Mouse (Mus musculus) heart, postnatal 0 days (tissue): ENCODE results near the gene Prdm8.

Experiments
- CTCF ChIP-seq: IDR thresholded peaks from 2 replicates; pipeline ENCODE4 v1.5.1; 2016; ENCODE audit warnings: antibody characterized with exemption, control low read depth, low read depth
- EP300 ChIP-seq: IDR thresholded peaks from 2 replicates; pipeline ENCODE4 v1.6.1; 2016; ENCODE audit warnings: antibody characterized with exemption, low read depth

DNA sequence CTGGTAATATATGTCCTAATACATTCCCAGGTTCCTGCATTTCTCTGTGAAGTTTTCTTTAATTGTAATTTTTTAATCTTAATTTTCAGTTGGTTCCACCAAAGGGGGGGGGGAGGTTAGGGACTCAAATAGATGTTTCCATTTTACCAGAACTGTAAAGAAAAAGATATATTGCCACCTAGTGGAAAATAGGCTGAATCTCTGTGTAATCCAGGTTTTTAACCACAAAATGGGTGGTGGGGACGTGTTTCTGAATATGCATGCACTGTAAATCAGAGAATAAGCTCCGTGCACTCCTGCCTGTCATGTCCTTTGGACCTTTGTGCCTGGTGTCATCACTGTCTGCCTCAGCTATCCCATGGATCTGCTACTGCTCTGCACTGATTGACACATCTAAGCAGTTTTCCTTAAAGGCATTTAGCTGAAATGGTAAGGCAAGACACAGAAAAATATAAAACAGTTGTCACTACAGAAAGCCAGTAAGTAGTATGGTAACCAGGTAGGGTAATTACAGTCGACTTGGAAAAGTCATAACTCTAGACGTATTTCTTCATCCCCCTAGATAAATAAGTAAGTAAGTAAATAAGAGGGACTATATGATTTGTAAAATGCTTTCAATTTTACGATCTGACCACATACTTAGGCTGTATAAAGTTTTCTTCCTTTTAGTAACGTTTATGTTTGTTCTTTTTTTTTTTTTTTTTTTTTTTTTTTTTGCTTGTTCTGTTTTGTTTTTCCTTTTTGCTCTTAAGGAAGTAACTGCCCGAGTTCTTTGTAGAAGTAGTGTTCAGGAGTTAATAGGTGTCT is 31.6 kb downstream of the Prdm8 start:
- TF ChIP-seq CTCF = peak; percentile 29; the same call in 1 of the 2 replicates
- no peak for TF ChIP-seq EP300
